Mouse (Mus musculus) forebrain, embryonic 13.5 days (tissue): ENCODE measurements around the gene Stim1. TPM values are rescaled to one million over a fixed set of nuclear protein-coding genes. Genes with fewer than 3 reads are reported as not detected.
A peak's percentile ranks its signal among the peaks of the same experiment; 100 is the strongest.
"Not testable (repeated sequence)": the region's sequence is repeated elsewhere in the genome, so short reads cannot be mapped to it uniquely, and the experiment has no call there.

Experiments
- ATAC-seq: fragments of 200-750 bp; cut with Nextera tagmentation; 2 replicates; pipeline ENCODE4 v1.8.0; 2017
- H3K27ac ChIP-seq: fragments of 300-500 bp; sonication (generic); 2 replicates; pipeline ENCODE4 v1.5.1; 2015; ENCODE audit warnings: inconsistent platforms, mild to moderate bottlenecking, moderate library complexity
- H3K27me3 ChIP-seq: fragments of 300-500 bp; sonication (generic); 2 replicates; pipeline ENCODE4 v1.6.1; 2015; ENCODE audit warnings: mild to moderate bottlenecking, inconsistent platforms
- H3K36me3 ChIP-seq: fragments of 300-500 bp; sonication (generic); 2 replicates; pipeline ENCODE4 v1.6.1; 2015; ENCODE audit warnings: mild to moderate bottlenecking, inconsistent platforms; ENCODE audit not compliant: poor library complexity, severe bottlenecking
- H3K4me1 ChIP-seq: fragments of 300-500 bp; sonication (generic); 2 replicates; pipeline ENCODE4 v1.6.1; 2015; ENCODE audit warnings: inconsistent platforms
- H3K4me2 ChIP-seq: fragments of 300-500 bp; sonication (generic); 2 replicates; pipeline ENCODE4 v1.6.1; 2015; ENCODE audit warnings: inconsistent platforms, mild to moderate bottlenecking, moderate library complexity
- H3K4me3 ChIP-seq: fragments of 300-500 bp; sonication (generic); 2 replicates; pipeline ENCODE4 v1.5.1; 2015; ENCODE audit warnings: mild to moderate bottlenecking, inconsistent platforms
- H3K9ac ChIP-seq: fragments of 300-500 bp; sonication (generic); 2 replicates; pipeline ENCODE4 v1.6.1; 2015; ENCODE audit warnings: mild to moderate bottlenecking, inconsistent platforms
- H3K9me3 ChIP-seq: fragments of 300-500 bp; sonication (generic); replicated peaks from 2 replicates; pipeline ENCODE4 v1.6.1; 2016; ENCODE audit warnings: inconsistent platforms
- WGBS: fragments of 180-500 bp; shearing (Covaris S2); methylation state at CpG from one replicate; pipeline ENCODE4 v1.1.7; 2015; 5-methylcytosine and 5-hydroxymethylcytosine counted together
- polyA plus RNA-seq: library from polyadenylated mRNA; unstranded; fragments of >200 nt; fragmentation: Nextera tagmentation; extraction: Ambion mirVana; gene quantifications from 2 replicates; pipeline ENCODE4 v1.2.1, GENCODE M21; 2015

Stim1 gene
- polyA plus RNA-seq, 1 experiment from 2014 or later: 8.3 TPM

DNA sequence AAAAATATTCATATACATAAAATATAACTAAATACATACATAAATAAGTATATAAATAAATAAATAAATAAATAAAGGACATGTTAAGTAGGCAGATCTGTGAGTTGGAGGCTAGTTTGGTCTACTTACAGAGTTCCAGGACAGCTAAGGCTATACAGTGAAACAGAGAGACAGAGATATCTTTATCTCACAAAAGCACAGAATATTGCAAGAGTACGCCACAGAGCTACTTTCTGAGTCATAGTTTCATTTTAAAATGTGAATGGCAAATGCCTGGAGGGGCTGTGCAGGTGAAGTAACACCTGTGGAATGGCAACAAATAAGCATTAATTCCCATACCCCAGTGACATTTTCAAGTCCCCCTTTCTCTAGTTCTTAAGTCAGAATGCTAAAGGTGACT lies 14.0 kb upstream of the Stim1 start:
- no peaks in the 10 kb centered on the region for H3K9me3 ChIP-seq
- WGBS: 91% methylated on average over 1 of the region's 1 CpGs
- ATAC-seq: no peak
- no peak overlapping the region for H3K4me3 ChIP-seq
- H3K4me2 ChIP-seq: no peak overlapping the region
- peaks cover 13% of the 10 kb centered on the region for H3K4me1 ChIP-seq
- no peak overlapping the region for H3K9ac ChIP-seq
- H3K27ac ChIP-seq: no peak overlapping the region
- H3K27me3 ChIP-seq: no peaks in the 10 kb centered on the region
- H3K36me3 ChIP-seq: no peaks in the 10 kb centered on the region

GRCm38 (mm10) chr7:102255954-102256353 lies 11.7 kb upstream of the Stim1 start, which contains the start of gene Rhog:
TSS of gene Rhog (minus strand) at chr7:102256054.
- H3K4me1 ChIP-seq: peaks cover 3% of the 10 kb centered on the region
- 80% methylated on average over 3 of the region's 3 CpGs for WGBS
- H3K27ac ChIP-seq: no peak within 1 kb of the TSS
- H3K4me2 ChIP-seq: no peak within 1 kb of the TSS
- no peaks in the 10 kb centered on the region for H3K9me3 ChIP-seq
- no peaks in the 10 kb centered on the region for H3K27me3 ChIP-seq
- H3K9ac ChIP-seq: no peak within 1 kb of the TSS
- H3K4me3 ChIP-seq: no peak within 1 kb of the TSS
- ATAC-seq: no peak
- H3K36me3 ChIP-seq: no peaks in the 10 kb centered on the region

- H3K27me3 ChIP-seq: no peaks in the 10 kb centered on the region
- no peaks in the 10 kb centered on the region for H3K9me3 ChIP-seq
- WGBS: 80% methylated on average over 3 of the region's 3 CpGs
- H3K4me1 ChIP-seq: no peaks in the 10 kb centered on the region
- H3K4me3 ChIP-seq: no peak overlapping the region
- H3K9ac ChIP-seq: no peak overlapping the region
- no peaks in the 10 kb centered on the region for H3K36me3 ChIP-seq
- H3K27ac ChIP-seq: no peak overlapping the region
- no peak overlapping the region for H3K4me2 ChIP-seq
- no peak for ATAC-seq
Measured at GRCm38 (mm10) chr7:102256636-102257035, 11.0 kb upstream of the Stim1 start.

GRCm38 (mm10) chr7:102258189-102258588 lies 9.4 kb upstream of the Stim1 start:
- no peaks in the 10 kb centered on the region for H3K36me3 ChIP-seq
- WGBS: 17% methylated on average over 4 of the region's 4 CpGs
- no peaks in the 10 kb centered on the region for H3K9me3 ChIP-seq
- H3K4me3 ChIP-seq: no peak overlapping the region
- no peaks in the 10 kb centered on the region for H3K4me1 ChIP-seq
- H3K4me2 ChIP-seq: no peak overlapping the region
- peak; percentile 89 for ATAC-seq
- H3K9ac ChIP-seq: no peak overlapping the region
- no peak overlapping the region for H3K27ac ChIP-seq
- no peaks in the 10 kb centered on the region for H3K27me3 ChIP-seq

- Histone ChIP-seq H3K4me1 (no peaks in the 10 kb centered on the region), H3K27ac (no peak overlapping the region), H3K36me3 (no peaks in the 10 kb centered on the region), H3K4me3 (no peak overlapping the region), H3K9ac (no peak overlapping the region), H3K4me2 (no peak overlapping the region), H3K9me3 (no peaks in the 10 kb centered on the region), H3K27me3 (no peaks in the 10 kb centered on the region)
- WGBS: 66% methylated on average over 3 of the region's 3 CpGs
- ATAC-seq: no peak
Measured at GRCm38 (mm10) chr7:102258753-102259152, 8.9 kb upstream of the Stim1 start.

DNA sequence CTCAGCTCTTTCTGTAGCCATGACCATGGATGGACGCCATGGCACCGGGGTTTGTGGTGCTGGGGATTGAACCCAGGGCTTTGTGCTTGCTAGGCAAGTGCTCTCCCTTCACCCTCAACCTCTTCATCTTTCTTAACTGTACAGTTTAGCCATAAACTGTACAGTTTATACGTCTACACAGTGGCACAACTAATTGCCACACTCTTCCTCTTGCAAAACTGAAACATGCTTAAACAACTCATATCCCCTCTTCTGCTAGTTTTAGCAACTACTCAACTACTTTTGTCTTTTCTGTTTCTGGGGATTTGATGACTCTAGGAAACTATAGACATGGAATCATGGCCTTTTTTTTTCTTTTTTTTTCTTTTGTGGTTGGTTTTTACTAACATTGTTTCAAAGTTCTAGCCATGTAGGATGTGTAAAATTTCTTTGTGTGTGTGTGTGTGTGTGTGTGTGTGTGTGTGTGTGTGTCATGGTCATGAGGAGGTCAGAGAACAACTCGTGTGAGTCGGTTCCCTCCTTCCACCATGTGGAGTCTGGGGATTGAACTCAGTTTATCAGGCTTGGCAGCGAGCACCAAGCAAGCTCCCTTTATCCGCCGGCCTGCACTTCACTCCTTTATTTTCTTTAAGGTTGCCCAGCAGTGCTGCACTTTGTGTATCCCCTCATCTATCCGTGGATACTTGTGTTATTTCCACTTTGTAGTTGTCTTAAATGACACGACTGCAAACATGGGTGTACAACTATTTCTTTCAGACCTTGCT lies 7.7 kb upstream of the Stim1 start:
- ATAC-seq: no peak
- Histone ChIP-seq H3K9ac (no peak overlapping the region), H3K36me3 (no peaks in the 10 kb centered on the region), H3K4me1 (no peaks in the 10 kb centered on the region), H3K27me3 (no peaks in the 10 kb centered on the region), H3K27ac (no peak overlapping the region), H3K4me2 (no peak overlapping the region), H3K9me3 (no peaks in the 10 kb centered on the region), H3K4me3 (no peak overlapping the region)
- 83% methylated on average over 10 of the region's 10 CpGs for WGBS

- 96% methylated on average over 1 of the region's 1 CpGs for WGBS
- H3K4me1 ChIP-seq: no peaks in the 10 kb centered on the region
- no peak overlapping the region for H3K27ac ChIP-seq
- no peaks in the 10 kb centered on the region for H3K9me3 ChIP-seq
- no peak for ATAC-seq
- H3K4me2 ChIP-seq: no peak overlapping the region
- no peak overlapping the region for H3K9ac ChIP-seq
- H3K4me3 ChIP-seq: no peak overlapping the region
- H3K36me3 ChIP-seq: no peaks in the 10 kb centered on the region
- no peaks in the 10 kb centered on the region for H3K27me3 ChIP-seq
Measured at GRCm38 (mm10) chr7:102260518-102260917, 7.1 kb upstream of the Stim1 start.

GRCm38 (mm10) chr7:102263020-102263419 lies 4.6 kb upstream of the Stim1 start:
- Histone ChIP-seq H3K36me3 (no peaks in the 10 kb centered on the region), H3K9ac (no peak overlapping the region), H3K4me3 (no peak overlapping the region), H3K4me2 (no peak overlapping the region), H3K27ac (no peak overlapping the region), H3K4me1 (no peaks in the 10 kb centered on the region), H3K27me3 (no peaks in the 10 kb centered on the region; the same call in 1 of the 2 replicates), H3K9me3 (no peaks in the 10 kb centered on the region)
- no peak for ATAC-seq
- WGBS: 97% methylated on average over 2 of the region's 2 CpGs

DNA sequence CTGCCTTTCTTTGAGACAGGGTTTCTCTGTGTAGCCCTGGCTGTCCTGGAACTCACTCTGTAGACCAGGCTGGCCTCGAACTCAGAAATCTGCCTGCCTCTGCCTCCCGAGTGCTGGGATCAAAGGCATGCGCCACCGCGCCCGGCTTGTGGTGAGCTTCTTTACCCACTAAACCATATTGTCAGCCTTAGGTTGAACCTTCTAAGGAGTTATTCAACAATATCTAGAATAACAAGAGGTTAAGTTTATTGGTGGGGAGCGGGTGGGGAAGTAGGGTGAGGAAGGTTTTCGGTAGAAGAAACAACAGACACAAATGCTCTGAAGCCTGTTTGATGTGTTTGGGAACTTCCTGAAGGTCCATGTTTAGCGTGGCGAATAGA lies 1.6 kb upstream of the Stim1 start:
- not testable (repeated sequence) for H3K9me3 ChIP-seq, ATAC-seq, H3K4me1 ChIP-seq, H3K27ac ChIP-seq, H3K36me3 ChIP-seq, H3K9ac ChIP-seq, H3K4me3 ChIP-seq, H3K27me3 ChIP-seq, H3K4me2 ChIP-seq
- 95% methylated on average over 10 of the region's 10 CpGs for WGBS

GRCm38 (mm10) chr7:102266401-102267042 lies 1.1 kb upstream of the Stim1 start:
- Histone ChIP-seq H3K9ac (no peak overlapping the region), H3K4me1 (peaks cover 8% of the 10 kb centered on the region), H3K4me2 (peak overlapping the region; percentile 98; the same call in 1 of the 2 replicates), H3K27me3 (peaks cover 3% of the 10 kb centered on the region; the same call in 1 of the 2 replicates), H3K9me3 (no peaks in the 10 kb centered on the region), H3K36me3 (no peaks in the 10 kb centered on the region), H3K27ac (no peak overlapping the region), H3K4me3 (peak overlapping the region; percentile 77; the same call in 1 of the 2 replicates)
- ATAC-seq: peak; percentile 46; the same call in 1 of the 2 replicates
- 55% methylated on average over 14 of the region's 14 CpGs for WGBS

GRCm38 (mm10) chr7:102267113-102267579 lies 460 bp upstream of the Stim1 start:
- Histone ChIP-seq H3K4me1 (peaks cover 8% of the 10 kb centered on the region), H3K4me2 (peak overlapping the region; percentile 98), H3K4me3 (peak overlapping the region; percentile 77), H3K9ac (peak overlapping the region; percentile 78), H3K9me3 (no peaks in the 10 kb centered on the region), H3K36me3 (no peaks in the 10 kb centered on the region), H3K27me3 (peaks cover 3% of the 10 kb centered on the region; the same call in 1 of the 2 replicates), H3K27ac (no peak overlapping the region)
- under 1% methylated on average over 34 of the region's 34 CpGs for WGBS
- peak; percentile 94 for ATAC-seq

DNA sequence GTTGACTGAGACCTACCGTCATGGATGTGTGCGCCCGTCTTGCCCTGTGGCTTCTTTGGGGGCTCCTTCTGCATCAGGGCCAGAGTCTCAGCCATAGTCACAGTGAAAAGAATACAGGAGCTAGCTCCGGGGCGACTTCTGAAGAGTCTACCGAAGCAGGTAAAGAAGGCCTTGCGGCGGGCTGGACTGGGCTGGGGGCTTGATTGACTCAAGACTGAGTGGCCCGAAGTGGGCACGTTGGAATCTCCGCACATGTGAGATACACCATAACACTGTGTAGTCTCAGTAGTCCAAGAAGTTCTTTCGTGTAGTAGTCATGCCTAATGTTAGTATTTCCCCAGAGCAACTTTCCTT lies 766 bp downstream of the Stim1 start:
- 6% methylated on average over 12 of the region's 12 CpGs for WGBS
- peak overlapping the region; percentile 98 for H3K4me2 ChIP-seq
- no peaks in the 10 kb centered on the region for H3K9me3 ChIP-seq
- peak overlapping the region; percentile 77 for H3K4me3 ChIP-seq
- no peak overlapping the region for H3K27ac ChIP-seq
- H3K27me3 ChIP-seq: peaks cover 3% of the 10 kb centered on the region; the same call in 1 of the 2 replicates
- no peak for ATAC-seq
- H3K36me3 ChIP-seq: no peaks in the 10 kb centered on the region
- peak overlapping the region; percentile 78 for H3K9ac ChIP-seq
- peaks cover 8% of the 10 kb centered on the region for H3K4me1 ChIP-seq
